Mouse (Mus musculus) MEL (cell line): ENCODE results near the gene Fcrlb.

Source experiments
- CTCF ChIP-seq, 3 experiments: IDR thresholded peaks in 2 of 3; conservative IDR thresholded peaks in 1 of 3; 2 replicates each; pipeline ENCODE4 v1.5.1; 2011 to 2012; ENCODE audit warnings: low read length in 3 of 3, low read depth in 2 of 3, mild to moderate bottlenecking in 2 of 3, improper control_type of control experiment in 1 of 3, inconsistent platforms in 1 of 3, mixed read lengths in 1 of 3, moderate library complexity in 1 of 3; ENCODE audit not compliant: control insufficient read depth in 1 of 3, insufficient read depth in 1 of 3, poor library complexity in 1 of 3, severe bottlenecking in 1 of 3
- POLR2A ChIP-seq, 2 experiments: IDR thresholded peaks; 2 replicates each; pipeline ENCODE4 v1.6.1; 2011 to 2012; ENCODE audit warnings: low read length in 2 of 2, mild to moderate bottlenecking in 2 of 2, control low read depth in 1 of 2, improper control_type of control experiment in 1 of 2, low read depth in 1 of 2, moderate library complexity in 1 of 2; ENCODE audit not compliant: control insufficient read depth in 1 of 2, insufficient read depth in 1 of 2, poor library complexity in 1 of 2

GRCm38 (mm10) chr1:170866992-170867690 is 45.6 kb downstream of the Fcrlb start:
- TF ChIP-seq CTCF (IDR thresholded peaks at IDR 0.05 in 2 of 3, conservative IDR thresholded peaks at IDR 0.05 in 1 of 3; ENCODE audit: control insufficient read depth in 1 of 3, insufficient read depth in 1 of 3, low read depth in 2 of 3, low read length in 3 of 3, poor library complexity in 1 of 3, severe bottlenecking in 1 of 3) (no peak), POLR2A (IDR thresholded peaks at IDR 0.05; ENCODE audit: control insufficient read depth in 1 of 2, insufficient read depth in 1 of 2, low read depth in 1 of 2, low read length in 2 of 2, poor library complexity in 1 of 2) (no peak)
